Mouse (Mus musculus): ENCODE results near the gene Itpkc.

- TF ChIP-seq POLR2A (IDR thresholded peaks at IDR 0.05; ENCODE audit: control insufficient read depth, low read depth, low read length) (no peak), CTCF (IDR thresholded peaks at IDR 0.05; ENCODE audit: control insufficient read depth, insufficient read depth, insufficient replicate concordance, low read depth, low read length) (no peak)
These were observed 46.5 kb upstream of the Itpkc start for GRCm38 (mm10) chr7:27274916-27275315.
